Mouse (Mus musculus) MEL (cell line): ENCODE measurements at regions not wholly inside any gene's neighbourhood (a gene's known extent, or its start where the extent isn't known, plus 50 kb on each side); places are given as distances from the start of the nearest gene placed in this dataset.

Experiments
- DNase-seq: peaks from one replicate; pipeline ENCODE4 v3.0.0; 2011; ENCODE audit warnings: low read depth, low spot score
- H3K27ac ChIP-seq: 2 replicates; pipeline ENCODE4 v1.5.1; 2012; ENCODE audit warnings: low read depth, mild to moderate bottlenecking, control low read depth, low read length, moderate library complexity; ENCODE audit not compliant: control insufficient read depth
- H3K27me3 ChIP-seq, 2 experiments: fragments of 150-350 bp in 1 of 2; sonication (generic) in 1 of 2; 2 replicates each; pipeline ENCODE4 v1.6.1; 2012; ENCODE audit warnings: low read length in 2 of 2, mild to moderate bottlenecking in 2 of 2, improper control_type of control experiment in 1 of 2, moderate library complexity in 1 of 2; ENCODE audit not compliant: insufficient read depth in 2 of 2, control insufficient read depth in 1 of 2
- H3K36me3 ChIP-seq, 2 experiments: 2 replicates each; pipeline ENCODE4 v1.6.1; 2012 to 2014; ENCODE audit warnings: low read length in 2 of 2, improper control_type of control experiment in 1 of 2, inconsistent platforms in 1 of 2, mild to moderate bottlenecking in 1 of 2; ENCODE audit not compliant: insufficient read depth in 2 of 2, control insufficient read depth in 1 of 2
- H3K4me1 ChIP-seq, 2 experiments: fragments of 150-350 bp in 1 of 2; sonication (generic) in 1 of 2; 2 replicates each; pipeline ENCODE4 v1.6.1; 2012; ENCODE audit warnings: low read length in 2 of 2, improper control_type of control experiment in 1 of 2, mild to moderate bottlenecking in 1 of 2; ENCODE audit not compliant: insufficient read depth in 2 of 2, control insufficient read depth in 1 of 2
- H3K4me3 ChIP-seq, 2 experiments: fragments of 150-350 bp in 1 of 2; sonication (generic) in 1 of 2; 2 replicates each; pipeline ENCODE4 v1.5.1; 2012; ENCODE audit warnings: low read depth in 2 of 2, low read length in 2 of 2, mild to moderate bottlenecking in 2 of 2, moderate library complexity in 2 of 2, control low read depth in 1 of 2, improper control_type of control experiment in 1 of 2; ENCODE audit not compliant: control insufficient read depth in 1 of 2, insufficient read depth in 1 of 2
- H3K79me2 ChIP-seq: 2 replicates; pipeline ENCODE4 v1.6.1; 2012; ENCODE audit warnings: mild to moderate bottlenecking, low read length, moderate library complexity; ENCODE audit not compliant: control insufficient read depth, poor library complexity, insufficient read depth
- H3K9ac ChIP-seq: 2 replicates; pipeline ENCODE4 v1.6.1; 2012; ENCODE audit warnings: low read depth, mild to moderate bottlenecking, control low read depth, low read length, moderate library complexity; ENCODE audit not compliant: control insufficient read depth, poor library complexity, severe bottlenecking
- H3K9me3 ChIP-seq: fragments of 150-350 bp; sonication (generic); replicated peaks from 2 replicates; pipeline ENCODE4 v1.6.1; 2012; ENCODE audit warnings: mild to moderate bottlenecking, low read length, improper control_type of control experiment, moderate library complexity; ENCODE audit not compliant: insufficient read depth
- BHLHE40 ChIP-seq: IDR thresholded peaks from 2 replicates; pipeline ENCODE4 v1.6.1; 2012; ENCODE audit warnings: low read depth, mild to moderate bottlenecking, inconsistent platforms, low read length, improper control_type of control experiment, borderline replicate concordance
- CHD1 ChIP-seq: IDR thresholded peaks from 2 replicates; pipeline ENCODE4 v1.6.1; 2012; ENCODE audit warnings: low read depth, mild to moderate bottlenecking, inconsistent platforms, low read length, improper control_type of control experiment
- CTCF ChIP-seq, 3 experiments: IDR thresholded peaks in 2 of 3; conservative IDR thresholded peaks in 1 of 3; 2 replicates each; pipeline ENCODE4 v1.5.1; 2011 to 2012; ENCODE audit warnings: low read length in 3 of 3, low read depth in 2 of 3, mild to moderate bottlenecking in 2 of 3, improper control_type of control experiment in 1 of 3, inconsistent platforms in 1 of 3, mixed read lengths in 1 of 3, moderate library complexity in 1 of 3; ENCODE audit not compliant: control insufficient read depth in 1 of 3, insufficient read depth in 1 of 3, poor library complexity in 1 of 3, severe bottlenecking in 1 of 3
- ELF1 ChIP-seq: IDR thresholded peaks from 2 replicates; pipeline ENCODE4 v1.6.1; 2014; ENCODE audit warnings: low read depth, mild to moderate bottlenecking, inconsistent platforms, low read length, improper control_type of control experiment, moderate library complexity
- JUND ChIP-seq: IDR thresholded peaks from 2 replicates; pipeline ENCODE4 v1.6.1; 2011; ENCODE audit warnings: low read depth, mild to moderate bottlenecking, improper control_type of control experiment, low read length
- MAFK ChIP-seq: IDR thresholded peaks from 2 replicates; pipeline ENCODE4 v1.6.1; 2011; ENCODE audit warnings: low read depth, mild to moderate bottlenecking, low read length, improper control_type of control experiment, borderline replicate concordance
- MAZ ChIP-seq: IDR thresholded peaks from 2 replicates; pipeline ENCODE4 v1.6.1; 2012; ENCODE audit warnings: low read depth, mild to moderate bottlenecking, inconsistent platforms, low read length, improper control_type of control experiment
- MXI1 ChIP-seq: IDR thresholded peaks from 2 replicates; pipeline ENCODE4 v1.6.1; 2011; ENCODE audit warnings: mild to moderate bottlenecking, low read depth, low read length, improper control_type of control experiment
- NRF1 ChIP-seq: IDR thresholded peaks from 2 replicates; pipeline ENCODE4 v1.6.1; 2014; ENCODE audit warnings: low read depth, mild to moderate bottlenecking, inconsistent platforms, low read length, improper control_type of control experiment, moderate library complexity; ENCODE audit not compliant: poor library complexity, insufficient read depth, severe bottlenecking
- POLR2AphosphoS2 ChIP-seq: IDR thresholded peaks from 2 replicates; pipeline ENCODE4 v1.6.1; 2011; ENCODE audit warnings: low read length, improper control_type of control experiment
- POLR2AphosphoS5 ChIP-seq: IDR thresholded peaks from 2 replicates; pipeline ENCODE4 v1.6.1; 2012; ENCODE audit warnings: low read depth, borderline replicate concordance, mild to moderate bottlenecking, inconsistent platforms, low read length, moderate library complexity, mixed read lengths
- RCOR1 ChIP-seq: IDR thresholded peaks from 2 replicates; pipeline ENCODE4 v1.6.1; 2012; ENCODE audit warnings: low read depth, mild to moderate bottlenecking, inconsistent platforms, low read length, improper control_type of control experiment
- TAL1 ChIP-seq: IDR thresholded peaks from 2 replicates; pipeline ENCODE4 v1.6.1; 2012; ENCODE audit warnings: mild to moderate bottlenecking, inconsistent platforms, low read length, moderate library complexity, mixed read lengths
- TCF12 ChIP-seq: IDR thresholded peaks from 2 replicates; pipeline ENCODE4 v1.6.1; 2014; ENCODE audit warnings: low read depth, mild to moderate bottlenecking, inconsistent platforms, low read length, improper control_type of control experiment, moderate library complexity
- UBTF ChIP-seq: IDR thresholded peaks from 2 replicates; pipeline ENCODE4 v1.6.1; 2012; ENCODE audit warnings: low read depth, mild to moderate bottlenecking, inconsistent platforms, low read length, improper control_type of control experiment, moderate library complexity, borderline replicate concordance; ENCODE audit not compliant: insufficient read depth
- USF1 ChIP-seq: IDR thresholded peaks from 2 replicates; pipeline ENCODE4 v1.6.1; 2014; ENCODE audit warnings: low read depth, mild to moderate bottlenecking, inconsistent platforms, low read length, improper control_type of control experiment, moderate library complexity
- USF2 ChIP-seq, 2 experiments: IDR thresholded peaks; 2 replicates each; pipeline ENCODE4 v1.6.1; 2011 to 2012; ENCODE audit warnings: improper control_type of control experiment in 2 of 2, low read length in 2 of 2, borderline replicate concordance in 1 of 2, inconsistent platforms in 1 of 2, low read depth in 1 of 2, mild to moderate bottlenecking in 1 of 2; ENCODE audit not compliant: insufficient read depth in 1 of 2
- ZKSCAN1 ChIP-seq: IDR thresholded peaks from 2 replicates; pipeline ENCODE4 v1.6.1; 2012; ENCODE audit warnings: low read depth, mild to moderate bottlenecking, inconsistent platforms, low read length, improper control_type of control experiment, moderate library complexity
- ZNF384 ChIP-seq: IDR thresholded peaks from 2 replicates; pipeline ENCODE4 v1.6.1; 2012; ENCODE audit warnings: low read depth, mild to moderate bottlenecking, inconsistent platforms, low read length, improper control_type of control experiment

GRCm38 (mm10) chr4:56028441-56028840 lies 496.2 kb upstream of the Klf4 start:
- no peak for DNase-seq
- H3K9me3 ChIP-seq = no peaks in the 10 kb centered on the region
- H3K9ac ChIP-seq = no peak overlapping the region
- TF ChIP-seq POLR2AphosphoS5 (no peak), MXI1 (no peak), MAFK (no peak), TCF12 (no peak)
- TF ChIP-seq, all 39 proteins: peak for 0
- H3K79me2 ChIP-seq = no peaks in the 10 kb centered on the region
- no peaks in the 10 kb centered on the region for H3K4me1 ChIP-seq
- H3K27me3 ChIP-seq = no peaks in the 10 kb centered on the region
- H3K36me3 ChIP-seq = no peaks in the 10 kb centered on the region
- H3K4me3 ChIP-seq = no peak overlapping the region
- H3K27ac ChIP-seq = no peak overlapping the region

- H3K27ac ChIP-seq = no peak overlapping the region
- H3K9me3 ChIP-seq = no peaks in the 10 kb centered on the region
- no peak for DNase-seq
- no peaks in the 10 kb centered on the region for H3K79me2 ChIP-seq
- no peaks in the 10 kb centered on the region for H3K4me1 ChIP-seq
- no peak overlapping the region for H3K9ac ChIP-seq
- H3K36me3 ChIP-seq = no peaks in the 10 kb centered on the region
- no peak overlapping the region for H3K4me3 ChIP-seq
- no peaks in the 10 kb centered on the region for H3K27me3 ChIP-seq
- TF ChIP-seq USF2 (IDR thresholded peaks at IDR 0.05; ENCODE audit: borderline replicate concordance in 1 of 2, insufficient read depth in 1 of 2, low read depth in 1 of 2, low read length in 2 of 2) (no peak), CTCF (IDR thresholded peaks at IDR 0.05 in 2 of 3, conservative IDR thresholded peaks at IDR 0.05 in 1 of 3; ENCODE audit: control insufficient read depth in 1 of 3, insufficient read depth in 1 of 3, low read depth in 2 of 3, low read length in 3 of 3, poor library complexity in 1 of 3, severe bottlenecking in 1 of 3) (no peak), BHLHE40 (no peak), MAZ (no peak), NRF1 (no peak), POLR2AphosphoS2 (no peak), RCOR1 (no peak), POLR2AphosphoS5 (no peak), JUND (no peak), TCF12 (no peak), ELF1 (no peak), ZNF384 (no peak), CHD1 (no peak), TAL1 (no peak), UBTF (no peak), ZKSCAN1 (no peak), USF1 (no peak)
- TF ChIP-seq, all 39 proteins: peak for 0
These were observed 495.0 kb upstream of the Klf4 start for GRCm38 (mm10) chr4:56027258-56027657.
